Mouse (Mus musculus): Measurements from ENCODE around the gene Ptch2. TPM values are rescaled to one million over a fixed set of nuclear protein-coding genes. Genes with fewer than 3 reads are reported as not detected.

Gene Ptch2
- total and polyA plus RNA-seq, 3 experiments = 0.33 TPM; not detected in 2

GRCm38 (mm10) chr4:117097969-117098763, 2.3 kb downstream of the Ptch2 start:
- DNase-seq (ENCODE audit: low read depth, low spot score) = no peak
- Histone ChIP-seq H3K4me1 (ENCODE audit: control insufficient read depth in 1 of 2, insufficient read depth in 2 of 2, low read length in 2 of 2) (no peaks in the 10 kb centered on the region), H3K36me3 (ENCODE audit: control insufficient read depth in 1 of 2, insufficient read depth in 2 of 2, low read length in 2 of 2) (no peaks in the 10 kb centered on the region), H3K79me2 (ENCODE audit: control insufficient read depth, insufficient read depth, low read length, poor library complexity) (no peaks in the 10 kb centered on the region), H3K4me3 (ENCODE audit: control insufficient read depth in 1 of 2, insufficient read depth in 1 of 2, low read depth in 2 of 2, low read length in 2 of 2) (no peak overlapping the region), H3K27ac (ENCODE audit: control insufficient read depth, low read depth, low read length) (no peak overlapping the region), H3K9ac (ENCODE audit: control insufficient read depth, low read depth, low read length, poor library complexity, severe bottlenecking) (no peak overlapping the region), H3K9me3 (replicated peaks; ENCODE audit: insufficient read depth, low read length) (no peaks in the 10 kb centered on the region), H3K27me3 (ENCODE audit: control insufficient read depth in 1 of 2, insufficient read depth in 2 of 2, low read length in 2 of 2) (peaks cover 2 to 9% of the 10 kb centered on the region in 2 experiments)
- TF ChIP-seq JUND (IDR thresholded peaks at IDR 0.05; ENCODE audit: low read depth, low read length) (no peak), NRF1 (IDR thresholded peaks at IDR 0.05; ENCODE audit: insufficient read depth, low read depth, low read length, poor library complexity, severe bottlenecking) (no peak), ELF1 (IDR thresholded peaks at IDR 0.05; ENCODE audit: low read depth, low read length) (no peak), MAZ (IDR thresholded peaks at IDR 0.05; ENCODE audit: low read depth, low read length) (no peak), ZKSCAN1 (IDR thresholded peaks at IDR 0.05; ENCODE audit: low read depth, low read length) (no peak), HCFC1 (IDR thresholded peaks at IDR 0.05; ENCODE audit: low read depth, low read length) (no peak), GABPA (IDR thresholded peaks at IDR 0.05; ENCODE audit: low read depth, low read length) (no peak), EP300 (IDR thresholded peaks at IDR 0.05; ENCODE audit: low read depth in 1 of 2, low read length in 2 of 2) (no peak), E2F4 (IDR thresholded peaks at IDR 0.05; ENCODE audit: borderline replicate concordance, low read depth, low read length) (no peak), MAFK (IDR thresholded peaks at IDR 0.05; ENCODE audit: borderline replicate concordance, low read depth, low read length) (no peak), NELFE (IDR thresholded peaks at IDR 0.05; ENCODE audit: low read depth, low read length) (no peak)

GRCm38 (mm10) chr4:117098764-117099036, 2.8 kb downstream of the Ptch2 start:
- no peak for TF ChIP-seq RCOR1 (IDR thresholded peaks at IDR 0.05; ENCODE audit: low read depth, low read length)
- no peak for TF ChIP-seq MAZ (IDR thresholded peaks at IDR 0.05; ENCODE audit: low read depth, low read length)
- no peak for TF ChIP-seq SMC3 (IDR thresholded peaks at IDR 0.05; ENCODE audit: low read depth, low read length)
- no peak for TF ChIP-seq NELFE (IDR thresholded peaks at IDR 0.05; ENCODE audit: low read depth, low read length)
- no peak for TF ChIP-seq BHLHE40 (IDR thresholded peaks at IDR 0.05; ENCODE audit: borderline replicate concordance, low read depth, low read length)
- Histone ChIP-seq H3K27ac (ENCODE audit: control insufficient read depth, low read depth, low read length) (no peak overlapping the region), H3K79me2 (ENCODE audit: control insufficient read depth, insufficient read depth, low read length, poor library complexity) (no peaks in the 10 kb centered on the region), H3K4me1 (ENCODE audit: control insufficient read depth in 1 of 2, insufficient read depth in 2 of 2, low read length in 2 of 2) (no peaks in the 10 kb centered on the region), H3K9ac (ENCODE audit: control insufficient read depth, low read depth, low read length, poor library complexity, severe bottlenecking) (no peak overlapping the region), H3K9me3 (replicated peaks; ENCODE audit: insufficient read depth, low read length) (no peaks in the 10 kb centered on the region), H3K36me3 (ENCODE audit: control insufficient read depth in 1 of 2, insufficient read depth in 2 of 2, low read length in 2 of 2) (no peaks in the 10 kb centered on the region), H3K27me3 (ENCODE audit: control insufficient read depth in 1 of 2, insufficient read depth in 2 of 2, low read length in 2 of 2) (peaks cover 2 to 9% of the 10 kb centered on the region in 2 experiments), H3K4me3 (ENCODE audit: control insufficient read depth in 1 of 2, insufficient read depth in 1 of 2, low read depth in 2 of 2, low read length in 2 of 2) (no peak overlapping the region)
- DNase-seq (ENCODE audit: low read depth, low spot score) = no peak

Measured in MEL (cell line).